Mouse (Mus musculus): ENCODE results near the gene Ccdc13.

The Ccdc13 gene

GRCm38 (mm10) chr9:121802747-121803146, 36.5 kb downstream of the Ccdc13 start:
- no peak for DNase-seq (ENCODE audit: low spot score)

- DNase-seq (ENCODE audit: low spot score): no peak
Observed at GRCm38 (mm10) chr9:121798887-121799520, 40.3 kb downstream of the Ccdc13 start.

- no peak for DNase-seq (ENCODE audit: low spot score)
Observed at GRCm38 (mm10) chr9:121797722-121798121, 41.5 kb downstream of the Ccdc13 start.

GRCm38 (mm10) chr9:121794972-121795539, 44.2 kb downstream of the Ccdc13 start:
- DNase-seq (ENCODE audit: low spot score): no peak

- peak; percentile 79 for DNase-seq (ENCODE audit: low spot score)
Observed at GRCm38 (mm10) chr9:121791757-121792521, 47.3 kb downstream of the Ccdc13 start, which contains the start of gene Hhatl. Gene Hhatl, minus strand, starts transcription at chr9:121792507.

GRCm38 (mm10) chr9:121791206-121791605, 48.1 kb downstream of the Ccdc13 start:
- peak; percentile 92 for DNase-seq (ENCODE audit: low spot score)

- DNase-seq (ENCODE audit: low spot score): no peak
Observed at GRCm38 (mm10) chr9:121786359-121786758, 52.9 kb downstream of the Ccdc13 start.

- no peak for DNase-seq (ENCODE audit: low spot score)
Observed at GRCm38 (mm10) chr9:121785261-121785660, 54.0 kb downstream of the Ccdc13 start.

GRCm38 (mm10) chr9:121784801-121785200, 54.5 kb downstream of the Ccdc13 start:
- DNase-seq (ENCODE audit: low spot score): no peak

- DNase-seq (ENCODE audit: low spot score): peak; percentile 67
Observed at GRCm38 (mm10) chr9:121778066-121778624, 61.1 kb downstream of the Ccdc13 start.

- DNase-seq (ENCODE audit: low spot score): no peak
Observed at GRCm38 (mm10) chr9:121777484-121778065, 61.7 kb downstream of the Ccdc13 start, which contains the start of gene Klhl40. Gene Klhl40, plus strand, starts transcription at chr9:121777607.

- DNase-seq (ENCODE audit: low spot score): no peak
Observed at GRCm38 (mm10) chr9:121776511-121776910, 62.8 kb downstream of the Ccdc13 start.

GRCm38 (mm10) chr9:121775951-121776350, 63.3 kb downstream of the Ccdc13 start:
- DNase-seq (ENCODE audit: low spot score): no peak

GRCm38 (mm10) chr9:121772412-121772811, 66.8 kb downstream of the Ccdc13 start:
- DNase-seq (ENCODE audit: low spot score): no peak

GRCm38 (mm10) chr9:121765166-121765855, 74.0 kb downstream of the Ccdc13 start:
- peak; percentile 59 for DNase-seq (ENCODE audit: low spot score)

- peak; percentile 65 for DNase-seq (ENCODE audit: low spot score)
Observed at GRCm38 (mm10) chr9:121763716-121764115, 75.5 kb downstream of the Ccdc13 start.

GRCm38 (mm10) chr9:121762761-121763160, 76.5 kb downstream of the Ccdc13 start:
- peak; percentile 46 for DNase-seq (ENCODE audit: low spot score)

GRCm38 (mm10) chr9:121762248-121762647, 77.0 kb downstream of the Ccdc13 start:
- peak; percentile 47 for DNase-seq (ENCODE audit: low spot score)

- peak; percentile 45 for DNase-seq (ENCODE audit: low spot score)
Observed at GRCm38 (mm10) chr9:121761787-121762186, 77.5 kb downstream of the Ccdc13 start.

- peak; percentile 52 for DNase-seq (ENCODE audit: low spot score)
Observed at GRCm38 (mm10) chr9:121761091-121761665, 78.1 kb downstream of the Ccdc13 start.

Measured in testis, postnatal 10 days (tissue).